Mouse (Mus musculus) MEL (cell line): ENCODE results near the gene Smg6.

ENCODE experiments used
- CTCF ChIP-seq, 3 experiments: IDR thresholded peaks in 2 of 3; conservative IDR thresholded peaks in 1 of 3; 2 replicates each; pipeline ENCODE4 v1.5.1; 2011 to 2012; ENCODE audit warnings: low read length in 3 of 3, low read depth in 2 of 3, mild to moderate bottlenecking in 2 of 3, improper control_type of control experiment in 1 of 3, inconsistent platforms in 1 of 3, mixed read lengths in 1 of 3, moderate library complexity in 1 of 3; ENCODE audit not compliant: control insufficient read depth in 1 of 3, insufficient read depth in 1 of 3, poor library complexity in 1 of 3, severe bottlenecking in 1 of 3
- ETS1 ChIP-seq: IDR thresholded peaks from 2 replicates; pipeline ENCODE4 v1.6.1; 2012; ENCODE audit warnings: low read depth, mild to moderate bottlenecking, inconsistent platforms, low read length, improper control_type of control experiment, moderate library complexity
- GATA1 ChIP-seq: IDR thresholded peaks from 2 replicates; pipeline ENCODE4 v1.6.1; 2011; ENCODE audit warnings: low read depth, low read length, improper control_type of control experiment
- HCFC1 ChIP-seq: IDR thresholded peaks from 2 replicates; pipeline ENCODE4 v1.6.1; 2012; ENCODE audit warnings: low read depth, mild to moderate bottlenecking, inconsistent platforms, low read length, improper control_type of control experiment, moderate library complexity
- MYC ChIP-seq: IDR thresholded peaks from 2 replicates; pipeline ENCODE4 v1.6.1; 2011; ENCODE audit warnings: low read depth, mild to moderate bottlenecking, low read length, improper control_type of control experiment, moderate library complexity
- POLR2A ChIP-seq, 2 experiments: IDR thresholded peaks; 2 replicates each; pipeline ENCODE4 v1.6.1; 2011 to 2012; ENCODE audit warnings: low read length in 2 of 2, mild to moderate bottlenecking in 2 of 2, control low read depth in 1 of 2, improper control_type of control experiment in 1 of 2, low read depth in 1 of 2, moderate library complexity in 1 of 2; ENCODE audit not compliant: control insufficient read depth in 1 of 2, insufficient read depth in 1 of 2, poor library complexity in 1 of 2
- POLR2AphosphoS2 ChIP-seq: IDR thresholded peaks from 2 replicates; pipeline ENCODE4 v1.6.1; 2011; ENCODE audit warnings: low read length, improper control_type of control experiment
- SMC3 ChIP-seq: IDR thresholded peaks from 2 replicates; pipeline ENCODE4 v1.6.1; 2011; ENCODE audit warnings: low read depth, low read length, improper control_type of control experiment
- USF2 ChIP-seq, 2 experiments: IDR thresholded peaks; 2 replicates each; pipeline ENCODE4 v1.6.1; 2011 to 2012; ENCODE audit warnings: improper control_type of control experiment in 2 of 2, low read length in 2 of 2, borderline replicate concordance in 1 of 2, inconsistent platforms in 1 of 2, low read depth in 1 of 2, mild to moderate bottlenecking in 1 of 2; ENCODE audit not compliant: insufficient read depth in 1 of 2
- ZC3H11A ChIP-seq: IDR thresholded peaks from 2 replicates; pipeline ENCODE4 v1.6.1; 2012; ENCODE audit warnings: low read depth, mild to moderate bottlenecking, inconsistent platforms, low read length, improper control_type of control experiment

DNA sequence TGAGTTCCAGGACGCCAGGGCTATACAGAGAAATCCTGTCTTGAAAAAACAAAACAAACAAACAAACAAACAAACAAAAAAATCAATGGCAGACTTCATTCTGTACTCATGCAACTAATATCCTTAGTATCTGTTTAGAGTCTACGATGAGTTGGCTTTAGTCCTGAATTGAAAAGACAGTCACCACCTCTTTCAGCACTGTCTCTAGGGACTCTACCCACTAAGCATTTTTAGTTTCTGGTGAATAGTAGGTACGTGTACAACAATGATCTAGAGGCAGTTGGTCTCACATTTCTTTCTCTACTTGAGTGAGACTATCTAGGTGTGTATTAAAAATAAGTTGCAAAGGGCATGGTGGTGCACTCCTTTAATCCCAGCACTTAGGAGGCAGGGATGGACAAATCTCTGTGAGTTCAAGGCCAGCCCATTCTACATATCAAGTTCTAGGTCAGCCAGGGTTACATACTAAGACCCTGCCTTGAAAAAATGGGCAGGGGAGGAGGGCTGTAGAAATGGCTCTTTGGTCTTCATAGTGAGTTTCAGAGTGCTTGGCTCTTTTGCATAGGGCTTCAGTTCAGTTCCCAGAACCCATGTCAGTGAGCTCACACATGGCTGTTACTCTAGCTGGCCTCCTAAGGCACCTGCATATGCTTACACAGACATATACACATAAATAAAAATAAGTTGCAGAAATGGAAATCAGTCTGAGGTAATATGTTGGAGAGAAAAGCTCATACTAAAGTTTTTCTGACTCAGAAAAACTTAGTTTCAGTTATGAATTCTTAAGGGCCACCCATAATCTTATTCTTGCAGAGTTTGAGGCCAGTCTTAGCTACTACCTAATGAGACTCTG is 51.4 kb downstream of the Smg6 start:
- TF ChIP-seq SMC3, result no peak
- no peak for TF ChIP-seq CTCF (IDR thresholded peaks at IDR 0.05 in 2 of 3, conservative IDR thresholded peaks at IDR 0.05 in 1 of 3; ENCODE audit: control insufficient read depth in 1 of 3, insufficient read depth in 1 of 3, low read depth in 2 of 3, low read length in 3 of 3, poor library complexity in 1 of 3, severe bottlenecking in 1 of 3)
- no peak for TF ChIP-seq POLR2AphosphoS2
- no peak for TF ChIP-seq ZC3H11A
- TF ChIP-seq GATA1, result no peak
- TF ChIP-seq POLR2A (IDR thresholded peaks at IDR 0.05; ENCODE audit: control insufficient read depth in 1 of 2, insufficient read depth in 1 of 2, low read depth in 1 of 2, low read length in 2 of 2, poor library complexity in 1 of 2), result no peak
- no peak for TF ChIP-seq USF2 (IDR thresholded peaks at IDR 0.05; ENCODE audit: borderline replicate concordance in 1 of 2, insufficient read depth in 1 of 2, low read depth in 1 of 2, low read length in 2 of 2)
- TF ChIP-seq HCFC1, result no peak
- no peak for TF ChIP-seq ETS1
- TF ChIP-seq MYC, result no peak
